Mouse (Mus musculus) bone marrow macrophage, adult 2 months (primary cell): Measurements from ENCODE around the gene Asnsd1.

Experiments used
- CTCF ChIP-seq: IDR thresholded peaks from 2 replicates; pipeline ENCODE4 v1.5.1; 2012; ENCODE audit warnings: low read depth, mild to moderate bottlenecking, low read length, moderate library complexity
- POLR2A ChIP-seq: IDR thresholded peaks from 2 replicates; pipeline ENCODE4 v1.6.1; 2012; ENCODE audit warnings: mild to moderate bottlenecking, low read depth, low read length, borderline replicate concordance

DNA sequence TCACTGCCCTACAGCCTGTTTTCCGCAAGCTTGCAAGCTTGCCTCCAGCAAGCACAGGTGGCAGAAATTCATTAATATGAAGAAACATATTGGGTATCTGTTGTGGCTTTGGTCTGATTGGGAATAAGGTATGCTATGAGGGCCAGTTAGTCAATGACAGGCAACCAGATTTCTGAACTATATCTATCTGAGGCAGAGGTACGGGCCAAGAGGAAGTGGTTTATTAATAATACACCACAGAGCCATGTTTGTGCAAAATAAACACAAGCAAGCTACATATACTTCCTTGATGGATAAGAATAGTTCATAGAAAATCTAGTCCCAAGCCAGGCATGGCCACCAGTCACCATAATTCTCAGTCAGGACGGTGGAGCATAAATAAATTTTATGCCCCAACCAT is 25.2 kb upstream of the Asnsd1 start:
- TF ChIP-seq POLR2A: no peak
- no peak for TF ChIP-seq CTCF
